Mouse (Mus musculus) lung, adult 2 months (tissue): ENCODE results near the gene Gm5460. TPM values are rescaled to one million over a fixed set of nuclear protein-coding genes. Genes with fewer than 3 reads are reported as not detected.

Source experiments
- DNase-seq: peaks from one replicate; pipeline ENCODE4 v3.0.0; 2022
- H3K4me1 ChIP-seq: fragments of 200-500 bp; 2 replicates; pipeline ENCODE4 v1.6.1; 2011; ENCODE audit warnings: low read length; ENCODE audit not compliant: control insufficient read depth, insufficient read depth
- H3K4me3 ChIP-seq: fragments of 200-500 bp; replicated peaks from 2 replicates; pipeline ENCODE3; 2011; ENCODE audit warnings: low read depth, mild to moderate bottlenecking, control low read depth, low read length; ENCODE audit errors: extremely low read depth
- CTCF ChIP-seq: fragments of 200-500 bp; IDR thresholded peaks from 2 replicates; pipeline ENCODE4 v1.5.1; 2011; ENCODE audit warnings: mild to moderate bottlenecking, low read length, control low read depth; ENCODE audit not compliant: insufficient read depth
- POLR2A ChIP-seq: fragments of 200-500 bp; IDR thresholded peaks from 2 replicates; pipeline ENCODE4 v1.6.1; 2011; ENCODE audit warnings: low read depth, mild to moderate bottlenecking, control low read depth, low read length, borderline replicate concordance; ENCODE audit errors: extremely low read depth
- WGBS: fragments of 180-500 bp; shearing (Covaris S2); methylation state at CpG from one replicate; pipeline ENCODE4 v1.1.7; 2018; 5-methylcytosine and 5-hydroxymethylcytosine counted together
- polyA plus RNA-seq: library from polyadenylated mRNA; depleted of rRNA; stranded (reverse); fragments of >200 nt; gene quantifications from 2 replicates; pipeline ENCODE4 v1.2.3, GENCODE M21; 2012

Gm5460 gene
- polyA plus RNA-seq, 1 experiment: not detected

DNA sequence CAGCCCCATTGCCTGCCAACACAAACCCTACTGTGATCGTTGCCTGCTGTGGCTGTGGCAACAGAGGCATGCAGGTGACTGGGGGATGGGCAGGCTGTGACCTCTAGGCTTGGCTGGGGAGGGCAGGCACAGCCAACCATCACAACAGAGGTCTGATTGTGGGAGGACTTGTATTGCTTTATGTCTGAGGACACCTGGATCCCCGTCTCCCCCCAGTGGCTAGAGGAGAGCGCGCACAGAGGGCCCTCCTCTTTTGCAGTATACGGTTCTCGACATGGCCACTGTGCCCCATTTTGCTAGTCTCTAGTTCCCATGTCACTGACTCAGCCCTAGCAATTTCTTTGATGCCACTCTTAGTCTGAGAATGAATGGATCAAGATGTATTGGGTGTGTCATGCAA lies 55.1 kb downstream of the Gm5460 start:
- Histone ChIP-seq H3K4me3 (no peak overlapping the region), H3K4me1 (no peaks in the 10 kb centered on the region)
- WGBS: 80% methylated on average over 6 of the region's 6 CpGs
- TF ChIP-seq POLR2A (no peak), CTCF (no peak)
- no peak for DNase-seq

DNA sequence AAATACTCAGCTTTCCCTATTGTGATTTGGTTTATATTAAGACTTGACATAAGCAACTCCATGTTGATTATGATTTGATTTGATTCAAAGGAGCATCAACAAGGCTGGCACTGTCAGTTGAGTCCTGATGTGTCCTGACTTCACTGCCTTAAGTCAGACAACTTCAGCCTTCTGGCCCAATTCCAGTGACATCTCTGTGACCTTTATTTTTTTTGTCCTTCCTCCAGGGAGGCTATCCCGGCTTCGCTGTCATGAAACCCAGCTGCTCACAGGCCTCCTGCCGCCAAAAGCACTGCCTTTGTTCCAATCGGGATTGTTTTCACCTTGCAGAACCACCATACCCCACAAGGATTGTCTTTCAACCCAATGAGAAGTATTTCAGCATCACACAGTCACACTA lies 58.8 kb downstream of the Gm5460 start:
- TF ChIP-seq POLR2A (no peak), CTCF (no peak)

DNA sequence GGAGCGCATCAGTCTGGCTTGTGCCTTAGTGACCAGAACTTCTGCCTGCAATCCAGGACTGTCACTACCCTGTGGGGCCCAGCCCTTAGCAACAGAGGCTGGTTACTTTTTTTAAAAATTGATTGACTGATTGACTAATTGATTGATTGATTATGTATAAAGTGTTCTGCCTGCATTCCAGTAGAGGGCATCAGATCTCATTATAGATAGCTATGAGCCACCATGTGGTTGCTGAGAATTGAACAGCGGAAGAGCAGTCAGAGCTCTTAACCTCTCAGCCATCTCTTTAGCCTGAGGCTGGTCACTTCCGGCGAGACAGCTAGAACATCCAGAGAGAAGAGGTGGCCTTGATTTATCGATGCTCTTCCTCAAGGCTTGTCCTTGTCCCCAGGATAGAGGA lies 60.7 kb downstream of the Gm5460 start:
- Histone ChIP-seq H3K4me3 (no peak overlapping the region), H3K4me1 (no peaks in the 10 kb centered on the region)
- DNase-seq: no peak
- WGBS: 72% methylated on average over 5 of the region's 5 CpGs
- TF ChIP-seq CTCF (no peak), POLR2A (no peak)

More for the DNA sequence above, 58.8 kb downstream of the Gm5460 start:
- H3K4me3 ChIP-seq: no peak overlapping the region
- no peaks in the 10 kb centered on the region for H3K4me1 ChIP-seq
- no peak for DNase-seq
- 37% methylated on average over 4 of the region's 4 CpGs for WGBS

DNA sequence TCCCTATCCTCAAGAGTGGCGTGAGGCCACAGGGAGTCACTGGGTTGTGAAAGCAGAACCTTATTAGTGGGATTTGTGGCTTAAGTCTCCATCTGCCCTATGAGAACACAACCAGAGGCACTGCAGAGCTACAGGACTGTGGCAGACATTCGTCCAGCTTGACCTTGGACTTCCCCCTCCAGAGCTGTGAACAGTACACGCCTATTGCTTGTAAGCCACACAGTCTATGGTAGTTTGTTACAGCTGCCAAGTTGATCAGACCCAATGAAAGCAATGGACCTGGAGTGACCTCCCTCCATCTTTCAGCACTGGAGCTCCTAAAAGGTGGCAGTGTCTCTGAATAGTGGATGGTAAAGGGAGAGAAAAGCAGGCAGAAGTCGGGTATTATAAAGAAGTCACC lies 61.7 kb downstream of the Gm5460 start:
- no peak overlapping the region for H3K4me3 ChIP-seq
- no peak for TF ChIP-seq CTCF
- TF ChIP-seq POLR2A: no peak
- WGBS: 75% methylated on average over 4 of the region's 4 CpGs

DNA sequence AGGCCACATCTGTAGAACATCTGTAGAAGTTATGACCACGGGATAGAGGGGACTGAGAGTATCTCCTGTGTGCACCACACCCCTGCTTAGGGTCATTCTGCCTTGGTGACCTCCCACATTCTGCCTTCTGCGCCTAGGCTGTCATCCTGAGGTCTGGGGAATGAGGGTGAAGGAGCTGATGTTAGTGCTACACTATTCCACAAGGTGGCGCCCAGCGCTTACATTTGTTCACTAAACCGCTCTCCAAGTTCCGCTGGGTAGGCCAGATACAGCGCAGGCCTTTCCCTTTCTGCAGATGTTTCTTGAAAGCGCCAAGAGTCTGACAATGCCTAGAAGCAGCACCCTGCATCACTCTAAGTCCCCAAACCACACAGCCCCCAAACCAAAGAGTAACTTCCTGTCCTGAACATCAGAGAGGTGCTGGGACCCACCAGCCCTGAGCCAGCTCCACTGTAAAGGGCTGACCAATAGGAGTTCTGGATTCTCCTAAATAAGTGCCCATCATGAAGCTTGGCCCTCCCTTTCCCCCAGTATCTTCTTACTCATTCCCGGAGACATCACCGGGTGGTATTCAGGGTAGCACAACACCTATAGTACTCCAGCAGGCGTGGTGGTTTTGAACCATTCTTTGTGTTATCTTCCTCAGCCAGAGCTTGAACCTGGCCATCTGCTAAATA lies 63.9 kb downstream of the Gm5460 start:
- peak; percentile 57 for DNase-seq
- no peaks in the 10 kb centered on the region for H3K4me1 ChIP-seq
- TF ChIP-seq CTCF: peak; percentile 89
- no peak for TF ChIP-seq POLR2A
- H3K4me3 ChIP-seq: no peak overlapping the region
- 16% methylated on average over 11 of the region's 11 CpGs for WGBS

More for the DNA sequence above, 61.7 kb downstream of the Gm5460 start:
- no peaks in the 10 kb centered on the region for H3K4me1 ChIP-seq
- no peak for DNase-seq

DNA sequence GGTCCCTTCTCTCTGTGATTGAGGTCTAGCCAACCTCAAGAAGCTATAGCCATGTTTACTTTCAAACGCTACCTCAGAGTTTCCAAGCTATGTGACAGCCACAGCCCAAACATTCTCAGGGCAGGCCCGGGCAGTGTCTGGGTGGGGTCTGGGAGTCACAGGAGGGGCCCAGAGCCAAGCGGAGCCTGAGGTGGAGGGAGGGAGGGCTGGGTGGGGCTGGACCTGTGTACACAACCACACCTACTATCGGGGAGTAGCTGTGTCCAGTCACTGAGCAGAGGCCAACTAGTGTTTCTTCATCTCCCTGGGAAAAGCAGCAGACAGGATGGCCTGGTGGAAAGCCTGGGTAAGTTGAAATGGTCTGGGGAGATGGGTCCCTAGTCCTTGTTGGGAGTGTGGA lies 69.2 kb downstream of the Gm5460 start, which contains the start of gene Anxa8:
TSS of gene Anxa8 (plus strand) at position 251 of the 400 bp plus-strand sequence.
- TF ChIP-seq POLR2A (no peak), CTCF (no peak)
- DNase-seq: no peak
- no peak within 1 kb of the TSS for H3K4me3 ChIP-seq
- H3K4me1 ChIP-seq: no peaks in the 10 kb centered on the region
- WGBS: 17% methylated on average over 4 of the region's 4 CpGs

DNA sequence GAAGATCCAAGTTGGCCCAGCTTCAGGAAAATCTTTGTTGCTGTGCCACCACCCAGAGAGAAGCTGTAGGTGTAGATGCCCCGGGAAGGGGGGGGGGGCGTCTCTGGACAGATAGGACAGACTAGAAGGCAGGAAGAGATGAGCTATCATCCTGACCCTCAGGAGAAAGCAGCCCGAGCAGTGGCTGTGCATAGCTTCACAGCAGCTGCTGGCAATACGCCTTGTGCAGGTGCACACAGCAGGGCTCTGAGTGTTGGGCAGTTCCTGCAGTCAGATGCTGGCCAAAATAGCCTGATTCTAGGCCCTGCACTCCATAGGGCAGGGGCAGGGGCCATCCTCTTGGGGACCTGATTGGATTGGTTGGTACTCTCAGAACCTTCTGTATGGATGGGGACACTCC lies 70.2 kb downstream of the Gm5460 start:
- no peak for DNase-seq
- no peak overlapping the region for H3K4me3 ChIP-seq
- H3K4me1 ChIP-seq: no peaks in the 10 kb centered on the region
- WGBS: 55% methylated on average over 4 of the region's 4 CpGs
- TF ChIP-seq POLR2A (no peak), CTCF (no peak)

DNA sequence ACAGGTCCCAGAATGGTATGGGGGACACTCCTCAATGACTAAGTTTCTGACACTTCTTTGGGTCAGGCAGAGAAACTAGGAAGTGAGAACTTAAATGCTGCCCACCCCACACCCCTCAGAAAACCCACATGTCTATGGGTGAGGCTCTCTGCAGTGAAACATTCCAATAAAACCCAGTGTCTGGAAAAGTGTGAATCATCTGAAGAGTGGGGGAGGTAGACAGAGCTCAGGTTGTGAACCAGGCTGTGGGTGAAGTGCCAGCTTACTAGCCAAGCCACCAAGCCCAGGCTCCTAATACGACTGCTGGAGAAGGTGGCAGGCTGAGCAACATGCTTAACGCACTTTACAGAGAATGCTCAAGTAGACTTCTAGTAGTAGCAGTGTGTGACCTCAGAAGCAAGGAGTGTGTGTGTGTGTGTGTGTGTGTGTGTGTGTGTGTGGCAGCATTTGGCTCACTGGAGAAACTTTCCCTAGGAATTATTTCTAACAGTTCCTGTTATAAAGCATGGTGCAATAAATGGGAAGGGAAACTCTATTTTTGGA lies 71.4 kb downstream of the Gm5460 start:
- no peaks in the 10 kb centered on the region for H3K4me1 ChIP-seq
- DNase-seq: no peak
- TF ChIP-seq CTCF (no peak), POLR2A (no peak)
- no peak overlapping the region for H3K4me3 ChIP-seq
- 51% methylated on average over 2 of the region's 2 CpGs for WGBS

DNA sequence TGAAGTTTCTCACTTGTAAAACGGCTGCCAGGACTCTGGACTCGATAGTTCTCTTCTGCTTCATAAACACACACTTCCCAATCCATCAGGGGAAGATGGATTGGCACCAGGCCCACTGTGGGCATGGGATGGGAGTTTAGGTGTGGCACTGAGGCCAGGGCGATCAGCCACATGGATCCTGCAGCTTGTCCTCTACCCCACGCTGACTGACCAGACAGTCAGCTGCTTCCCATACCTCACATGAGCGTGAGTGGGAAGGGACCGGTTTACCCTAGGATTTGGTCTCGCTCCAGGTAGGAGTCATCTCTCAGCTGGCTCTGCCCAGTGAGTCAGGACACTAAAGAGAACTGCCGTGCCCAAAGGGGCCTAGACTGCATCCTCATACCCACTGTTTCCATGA lies 73.2 kb downstream of the Gm5460 start:
- 64% methylated on average over 8 of the region's 8 CpGs for WGBS
- no peak for DNase-seq
- Histone ChIP-seq H3K4me3 (no peak overlapping the region), H3K4me1 (no peaks in the 10 kb centered on the region)
- no peak for TF ChIP-seq CTCF
- TF ChIP-seq POLR2A: no peak

DNA sequence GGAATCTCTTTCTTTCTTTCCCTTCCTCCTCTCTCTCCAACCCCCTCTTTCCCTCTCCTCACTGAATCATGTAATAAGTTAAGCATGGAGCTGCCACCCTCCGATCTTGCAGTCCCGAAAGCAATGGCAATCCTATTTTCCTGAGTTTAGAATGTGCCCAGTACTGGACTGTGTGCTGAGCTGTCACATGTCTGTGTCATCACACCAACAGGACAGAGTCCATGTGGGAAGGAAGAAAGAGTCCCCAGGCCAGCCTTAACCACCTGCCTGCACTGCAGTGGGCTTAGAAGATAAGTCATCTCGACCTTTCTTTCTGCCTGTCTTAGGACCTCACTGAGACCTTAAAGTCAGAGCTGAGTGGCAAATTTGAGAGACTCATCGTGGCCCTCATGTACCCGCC lies 74.9 kb downstream of the Gm5460 start:
- TF ChIP-seq CTCF: no peak
- Histone ChIP-seq H3K4me3 (no peak overlapping the region), H3K4me1 (no peaks in the 10 kb centered on the region)
- WGBS: 81% methylated on average over 5 of the region's 5 CpGs
- no peak for DNase-seq
